Mouse (Mus musculus) splenic B cell, adult 2 months (primary cell): ENCODE results near the gene Tmem203.

ENCODE experiments used
- DNase-seq: peaks from one replicate; pipeline ENCODE4 v3.0.0-alpha.2; 2011; ENCODE audit warnings: low read depth, low spot score
- H3K27me3 ChIP-seq: 2 replicates; pipeline ENCODE4 v1.6.1; 2012; ENCODE audit warnings: mild to moderate bottlenecking, low read length, moderate library complexity, mixed read lengths; ENCODE audit not compliant: control insufficient read depth, poor library complexity, insufficient read depth, severe bottlenecking
- H3K36me3 ChIP-seq: 2 replicates; pipeline ENCODE4 v1.6.1; 2012; ENCODE audit warnings: mild to moderate bottlenecking, low read length, moderate library complexity, mixed read lengths; ENCODE audit not compliant: control insufficient read depth, poor library complexity, insufficient read depth, severe bottlenecking

Tmem203 gene

GRCm38 (mm10) chr2:25264286-25264660 lies 9.0 kb downstream of the Tmem203 start:
- Histone ChIP-seq H3K27me3 (no peaks in the 10 kb centered on the region), H3K36me3 (no peaks in the 10 kb centered on the region; the same call in 1 of the 2 replicates)
- no peak for DNase-seq

- Histone ChIP-seq H3K27me3 (no peaks in the 10 kb centered on the region), H3K36me3 (no peaks in the 10 kb centered on the region; the same call in 1 of the 2 replicates)
- DNase-seq: no peak
Measured at GRCm38 (mm10) chr2:25264851-25265250, 9.6 kb downstream of the Tmem203 start.

- H3K36me3 ChIP-seq: peaks cover 2% of the 10 kb centered on the region
- H3K27me3 ChIP-seq: no peaks in the 10 kb centered on the region
- DNase-seq: peak; percentile 31
Measured at GRCm38 (mm10) chr2:25265897-25266656, 10.8 kb downstream of the Tmem203 start.

- H3K27me3 ChIP-seq: no peaks in the 10 kb centered on the region
- H3K36me3 ChIP-seq: peaks cover 2% of the 10 kb centered on the region
- DNase-seq: no peak
Measured at GRCm38 (mm10) chr2:25266720-25267119, 11.5 kb downstream of the Tmem203 start.

- DNase-seq: no peak
- H3K27me3 ChIP-seq: no peaks in the 10 kb centered on the region
Measured at GRCm38 (mm10) chr2:25267241-25267640, 12.0 kb downstream of the Tmem203 start.

GRCm38 (mm10) chr2:25267746-25268309 lies 12.6 kb downstream of the Tmem203 start:
- no peak for DNase-seq
- H3K27me3 ChIP-seq: no peaks in the 10 kb centered on the region
- peaks cover 2% of the 10 kb centered on the region for H3K36me3 ChIP-seq

More at GRCm38 (mm10) chr2:25267241-25267640, 12.0 kb downstream of the Tmem203 start:
- H3K36me3 ChIP-seq: peaks cover 2% of the 10 kb centered on the region

GRCm38 (mm10) chr2:25271827-25272511 lies 16.7 kb downstream of the Tmem203 start, which contains the start of the genes Ssna1 and Anapc2:
TSS of gene Ssna1 (minus strand) at chr2:25272438.
TSS of gene Anapc2 (plus strand) at chr2:25272478.
- peak; percentile 98 for DNase-seq
- Histone ChIP-seq H3K36me3 (peaks cover 8% of the 10 kb centered on the region), H3K27me3 (no peaks in the 10 kb centered on the region)

- Histone ChIP-seq H3K36me3 (peaks cover 8% of the 10 kb centered on the region), H3K27me3 (no peaks in the 10 kb centered on the region)
- no peak for DNase-seq
Measured at GRCm38 (mm10) chr2:25272515-25272914, 17.3 kb downstream of the Tmem203 start.

- DNase-seq: no peak
- H3K27me3 ChIP-seq: no peaks in the 10 kb centered on the region
- peaks cover 8% of the 10 kb centered on the region for H3K36me3 ChIP-seq
Measured at GRCm38 (mm10) chr2:25273010-25273409, 17.8 kb downstream of the Tmem203 start.

- H3K27me3 ChIP-seq: no peaks in the 10 kb centered on the region
- H3K36me3 ChIP-seq: peaks cover 18% of the 10 kb centered on the region
- peak; percentile 91 for DNase-seq
Measured at GRCm38 (mm10) chr2:25278928-25279882, 24.0 kb downstream of the Tmem203 start.

- Histone ChIP-seq H3K36me3 (peaks cover 14% of the 10 kb centered on the region), H3K27me3 (no peaks in the 10 kb centered on the region)
- no peak for DNase-seq
Measured at GRCm38 (mm10) chr2:25285551-25285950, 30.3 kb downstream of the Tmem203 start.

- H3K27me3 ChIP-seq: no peaks in the 10 kb centered on the region
- H3K36me3 ChIP-seq: peaks cover 11% of the 10 kb centered on the region
- DNase-seq: no peak
Measured at GRCm38 (mm10) chr2:25286314-25286713, 31.1 kb downstream of the Tmem203 start.

GRCm38 (mm10) chr2:25286837-25287636 lies 31.8 kb downstream of the Tmem203 start:
- peaks cover 7% of the 10 kb centered on the region for H3K36me3 ChIP-seq
- no peak for DNase-seq
- no peaks in the 10 kb centered on the region for H3K27me3 ChIP-seq
